Mouse (Mus musculus): ENCODE measurements at regions not wholly inside any gene's neighbourhood (a gene's known extent, or its start where the extent isn't known, plus 50 kb on each side); places are given as distances from the start of the nearest gene placed in this dataset.
"Not testable (repeated sequence)": the region's sequence is repeated elsewhere in the genome, so short reads cannot be mapped to it uniquely, and the experiment has no call there.

DNA sequence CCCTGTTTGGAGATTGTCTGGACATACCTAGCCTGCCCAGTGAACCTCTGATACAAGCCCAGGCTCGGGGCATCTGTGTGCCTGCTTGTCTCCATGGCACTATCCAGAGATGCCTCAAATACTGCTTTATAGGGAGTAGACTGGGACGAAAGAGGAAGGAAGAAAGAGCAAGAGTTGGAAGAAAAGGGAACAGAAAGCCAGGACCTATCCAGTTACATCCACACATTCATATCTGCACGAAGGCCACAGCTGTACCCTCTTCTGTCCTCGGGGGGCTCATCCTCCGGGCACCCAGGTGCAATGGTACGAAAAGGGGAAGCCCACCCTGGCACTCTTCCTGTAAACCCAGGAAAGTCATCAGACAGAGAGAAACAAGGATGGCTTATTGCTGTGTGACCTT, 129.3 kb downstream of the Sall1 start:
- intact Hi-C loops (cut with DNase I), result no loop called here
- no peak for DNase-seq

DNA sequence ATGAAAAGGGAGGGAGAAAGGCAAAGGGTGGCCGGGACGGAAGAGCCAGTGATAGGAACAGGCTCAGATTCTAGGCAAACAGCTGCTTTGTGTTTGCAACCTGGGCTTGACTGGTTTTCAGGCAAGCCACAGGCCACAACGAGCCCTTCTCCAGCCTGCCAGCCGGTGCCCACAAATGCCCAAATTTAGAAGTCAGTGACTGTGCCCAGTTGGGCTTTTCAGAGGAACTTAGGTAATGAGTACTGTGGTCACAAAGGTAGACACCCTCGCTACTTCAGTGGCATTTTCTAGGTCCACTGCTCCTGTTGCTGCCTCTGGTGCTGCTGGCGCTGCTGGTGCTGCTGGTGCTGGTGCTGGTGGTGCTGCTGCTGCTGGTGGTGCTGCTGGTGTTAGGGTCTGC, 129.8 kb downstream of the Sall1 start:
- no peak for DNase-seq
- intact Hi-C loops (cut with DNase I), result no loop called here

DNA sequence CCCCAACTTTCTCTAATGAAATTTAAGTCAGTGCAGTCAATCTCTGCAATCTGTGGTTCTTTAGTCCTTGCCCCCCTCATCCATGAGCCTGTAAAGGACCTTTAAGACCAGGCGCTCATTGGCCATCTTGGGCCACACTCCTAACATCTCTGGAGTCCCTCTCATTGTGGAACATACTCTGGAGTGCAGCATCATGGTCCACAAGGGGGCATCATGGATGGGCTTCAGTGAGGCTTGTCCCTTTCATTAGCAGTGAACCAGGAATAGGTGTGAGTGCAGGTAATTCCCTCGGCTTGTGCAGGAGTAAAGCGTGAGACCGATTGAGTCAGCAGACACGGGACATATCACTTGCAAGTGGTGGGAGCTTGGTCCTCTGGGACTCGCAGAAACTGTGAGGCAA, 137.7 kb downstream of the Sall1 start:
- intact Hi-C loops (cut with DNase I), result no loop called here
- no peak for DNase-seq

DNA sequence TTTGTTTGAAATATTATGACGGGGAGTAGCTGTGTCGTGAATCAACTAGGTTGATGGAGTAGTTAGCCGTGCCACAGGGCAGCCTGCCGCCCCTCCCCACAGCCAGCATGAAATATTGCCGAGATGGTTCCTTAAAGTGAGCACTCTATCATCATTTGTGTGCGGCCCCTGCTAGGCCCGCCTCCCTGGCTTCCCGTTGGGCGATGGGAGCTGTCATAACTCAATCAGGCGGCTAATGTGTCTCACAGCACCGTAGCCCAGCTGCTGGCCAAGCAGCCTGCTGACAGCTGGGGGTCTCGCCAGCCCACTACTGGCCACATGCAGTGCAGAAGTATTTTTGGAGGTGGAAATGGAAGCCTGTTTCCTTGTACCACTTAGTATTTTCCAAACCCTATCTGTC, 140.9 kb downstream of the Sall1 start:
- intact Hi-C loops (cut with DNase I), result no loop called here
- no peak for DNase-seq

DNA sequence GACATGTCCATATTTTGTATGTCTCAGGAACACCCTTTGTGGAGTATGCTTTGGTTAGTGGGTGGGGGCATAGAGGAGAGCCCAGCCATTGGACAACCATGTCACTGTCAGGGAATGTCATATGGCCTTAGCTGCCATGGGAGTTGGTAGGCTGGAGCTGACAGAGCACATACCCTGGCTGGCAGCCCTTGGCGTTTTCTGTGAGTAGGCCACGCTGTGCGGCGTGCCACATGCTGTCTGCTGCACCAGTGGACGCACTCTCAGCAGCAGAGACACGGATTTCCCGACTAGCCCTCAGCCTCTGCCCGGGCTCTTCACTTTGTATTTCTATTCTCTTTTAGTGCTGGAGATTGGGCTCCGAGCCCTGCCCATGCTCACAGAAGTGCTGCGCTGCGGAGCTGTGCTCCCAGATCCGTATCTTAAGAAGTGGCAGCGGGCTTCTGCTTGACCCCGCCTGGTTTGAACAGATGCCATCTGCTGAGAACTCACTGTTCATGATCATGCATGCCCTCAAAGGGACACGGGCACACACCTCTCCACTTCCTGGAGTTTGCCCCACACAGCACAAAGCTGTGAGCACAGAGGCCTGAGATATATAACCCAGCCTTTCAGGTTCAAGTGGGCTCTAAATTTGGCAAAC, 160.1 kb downstream of the Sall1 start:
- DNase-seq, result no peak
- intact Hi-C loops (cut with DNase I), result no loop called here

DNA sequence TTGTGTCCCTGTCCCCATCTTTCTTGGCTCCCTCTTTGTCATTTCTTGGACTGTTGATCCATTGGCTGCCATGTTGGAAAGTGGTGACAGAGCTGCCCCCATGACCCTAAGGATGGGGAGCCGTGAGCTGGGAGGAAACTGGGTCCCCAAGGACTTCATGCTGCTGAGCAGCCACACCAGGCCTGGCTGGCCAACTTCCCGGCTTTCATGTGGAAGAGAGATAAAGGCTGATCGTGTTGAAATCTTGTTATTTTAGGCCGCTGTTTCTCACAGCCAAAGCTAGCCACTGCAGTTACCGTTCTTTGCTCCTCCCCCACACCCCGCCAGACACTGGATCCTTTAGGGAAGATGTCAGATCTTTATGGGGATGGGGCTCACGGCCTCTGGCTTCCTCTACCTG, 164.1 kb downstream of the Sall1 start:
- DNase-seq, result peak; percentile 53 to 58

DNA sequence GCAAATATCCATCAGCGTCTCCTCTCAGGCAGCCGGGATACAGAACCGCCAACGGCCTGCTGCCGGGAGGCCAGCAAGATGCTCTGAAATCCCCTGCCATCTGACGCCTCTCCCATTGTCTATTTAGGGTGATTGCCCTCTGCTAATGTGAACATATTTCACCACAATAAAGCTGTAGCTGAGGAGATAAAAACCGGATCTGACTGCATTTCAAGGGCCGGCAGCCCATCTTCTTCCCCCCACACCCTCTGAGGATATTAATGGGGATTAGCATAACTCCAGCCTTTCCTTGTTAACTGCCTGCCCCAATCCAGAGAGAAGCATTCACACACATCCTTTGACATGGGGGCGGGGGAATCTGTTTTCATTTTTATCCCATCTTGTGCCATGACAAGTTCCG, 166.0 kb downstream of the Sall1 start:
- no peak for DNase-seq
- intact Hi-C loops (cut with DNase I), result no loop called here

More for the DNA sequence above, 164.1 kb downstream of the Sall1 start:
- intact Hi-C loops (cut with DNase I), result no loop called here

DNA sequence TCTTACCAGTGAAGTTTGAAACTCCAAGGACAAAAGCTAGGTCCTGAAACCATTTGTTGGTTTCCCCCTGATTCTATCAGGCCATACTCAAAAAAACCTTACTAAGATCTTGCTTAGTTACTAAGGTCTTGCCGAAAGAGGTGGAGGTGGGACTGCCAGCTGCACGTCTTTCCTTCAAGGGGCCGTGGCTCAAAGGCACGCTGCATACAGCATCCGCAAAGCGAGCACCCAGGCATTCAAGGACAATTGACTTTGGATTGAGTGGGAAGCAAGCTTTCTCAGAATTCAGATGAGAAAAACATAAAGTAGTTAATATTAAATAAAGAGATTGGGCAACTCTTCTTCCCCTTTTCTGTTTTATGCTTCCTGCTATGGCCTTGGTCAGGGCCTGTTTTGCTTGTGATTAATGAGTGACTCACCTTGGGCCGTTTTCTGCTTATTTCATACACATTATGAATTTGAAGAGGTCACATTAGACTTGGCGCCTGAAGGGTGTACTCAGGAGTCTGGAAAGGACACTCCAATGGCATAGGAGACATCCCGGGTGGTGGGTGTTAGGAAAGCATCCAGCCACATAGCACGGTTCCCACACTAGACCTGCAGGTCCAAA, 166.1 kb downstream of the Cyld start:
- no peak for DNase-seq
- intact Hi-C loops (cut with DNase I), result no loop called here

DNA sequence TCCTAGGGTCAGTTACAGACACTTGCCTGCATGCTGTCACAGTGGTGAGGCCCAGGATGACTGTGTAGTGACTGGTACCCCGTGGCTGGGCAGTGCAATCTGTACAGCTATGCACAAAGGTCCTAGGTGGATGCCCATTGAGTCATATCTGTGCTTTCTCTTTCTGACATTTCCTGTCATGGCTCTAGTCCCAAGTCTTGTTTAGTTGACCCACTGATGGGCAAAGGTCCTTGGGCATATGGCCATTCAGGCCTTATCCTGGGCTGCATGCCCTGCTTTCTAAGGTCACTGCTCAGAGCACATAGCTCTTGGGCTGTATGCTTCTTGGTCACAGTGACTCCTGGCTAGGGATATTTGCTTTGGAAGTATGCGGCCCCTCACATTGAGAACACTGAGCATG, 160.4 kb downstream of the Cyld start:
- no peak for DNase-seq
- intact Hi-C loops (cut with DNase I), result no loop called here

DNA sequence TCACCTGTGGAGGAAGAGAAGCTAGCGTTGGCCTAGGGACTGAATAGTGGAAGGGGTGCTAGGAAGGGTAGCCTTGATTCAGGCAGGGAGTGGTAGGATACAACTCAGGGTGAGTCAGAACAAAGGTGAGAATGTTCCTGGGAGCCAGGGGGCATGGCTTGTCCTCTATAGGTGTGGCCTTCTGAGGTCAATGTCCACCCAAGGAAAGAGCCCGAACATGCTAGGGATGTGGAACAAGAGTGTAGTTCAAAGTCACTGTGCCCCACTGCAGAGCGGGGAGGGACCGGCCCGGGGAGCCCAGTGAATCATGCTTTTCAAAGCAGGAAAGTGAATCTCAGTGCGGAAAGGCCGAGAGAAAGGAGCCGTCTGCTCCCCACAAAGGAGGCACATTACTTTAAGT, 156.4 kb downstream of the Cyld start:
- no peak for DNase-seq
- intact Hi-C loops (cut with DNase I), result no loop called here

DNA sequence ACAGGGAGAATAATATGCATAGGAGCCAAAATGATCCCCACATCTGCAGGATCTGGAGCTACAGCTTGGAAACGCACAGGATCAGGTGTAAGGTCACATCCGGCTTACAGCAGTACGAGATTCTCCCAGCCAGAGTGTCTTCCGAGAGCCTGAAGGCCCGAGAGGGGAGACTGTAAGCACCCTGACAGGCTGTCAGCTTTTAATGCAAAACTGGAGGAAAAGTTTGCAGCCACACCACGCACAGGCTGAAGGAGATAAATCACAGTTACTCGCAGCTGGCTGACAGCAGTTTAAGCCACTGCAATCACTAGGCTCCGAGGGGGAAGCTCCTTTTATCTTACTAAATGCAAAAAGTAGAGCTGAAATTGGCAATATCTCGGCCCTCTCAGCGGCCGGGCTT, 149.1 kb downstream of the Cyld start:
- intact Hi-C loops (cut with DNase I), result no loop called here
- no peak for DNase-seq

DNA sequence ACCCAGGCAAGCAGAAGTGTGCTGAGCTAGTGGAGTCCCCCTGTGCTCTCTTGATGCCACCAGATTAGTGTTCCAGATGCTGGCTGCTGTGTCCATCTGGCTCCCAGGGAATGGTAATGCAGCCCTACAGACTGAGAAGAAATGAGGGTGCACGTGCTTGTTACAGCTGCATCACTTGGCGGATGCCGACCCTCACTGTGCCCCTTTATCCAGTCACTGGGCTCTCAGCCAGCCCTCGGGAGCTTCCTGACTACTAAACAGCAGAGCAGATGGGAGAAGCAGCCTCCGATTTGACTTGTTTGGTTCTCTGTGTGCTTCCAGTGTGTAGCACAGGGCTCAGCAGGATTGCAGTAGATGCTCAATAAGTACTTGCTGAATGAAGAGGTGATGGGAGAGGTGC, 147.5 kb downstream of the Cyld start:
- intact Hi-C loops (cut with DNase I), result no loop called here
- no peak for DNase-seq

DNA sequence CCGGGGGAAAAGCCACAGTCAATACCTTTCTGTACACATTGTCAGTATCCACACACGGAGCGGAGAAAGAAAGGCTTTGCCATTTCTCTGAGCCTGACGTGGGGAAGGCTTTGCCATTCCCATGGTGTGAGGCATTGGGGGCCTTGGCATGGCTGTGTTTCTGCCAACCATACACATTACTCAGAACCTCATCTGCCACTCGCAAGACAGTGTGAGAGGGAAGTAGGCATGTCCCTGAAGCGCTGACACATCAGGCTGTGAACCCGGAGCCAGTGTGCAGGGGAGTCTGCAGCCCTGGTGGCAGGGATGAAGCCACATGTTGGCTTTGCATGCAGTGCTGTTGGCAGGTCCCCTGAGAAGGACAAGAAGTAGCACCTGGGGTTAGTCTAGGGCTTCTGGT, 145.6 kb downstream of the Cyld start:
- intact Hi-C loops (cut with DNase I), result no loop called here
- no peak for DNase-seq

DNA sequence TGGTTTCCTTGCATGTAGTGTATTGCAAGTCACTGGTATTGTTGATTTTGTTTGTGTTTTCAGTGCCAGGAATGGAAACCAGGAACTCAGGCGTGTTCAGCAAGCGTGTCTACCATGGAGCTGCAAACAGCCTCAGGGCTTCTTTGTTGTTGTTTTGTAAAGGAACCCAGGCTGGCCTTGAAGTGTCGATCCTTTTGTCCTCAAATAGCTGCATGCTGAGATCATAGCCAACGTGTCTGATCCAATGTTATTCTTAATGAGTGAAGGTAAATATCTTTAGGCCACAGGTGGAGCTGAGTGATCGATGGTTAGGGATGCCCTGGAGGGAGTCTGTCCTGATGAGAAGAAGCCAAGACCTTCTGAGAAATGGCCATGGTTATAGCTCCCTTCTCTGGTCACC, 143.3 kb downstream of the Cyld start:
- no peak for DNase-seq
- intact Hi-C loops (cut with DNase I), result no loop called here

DNA sequence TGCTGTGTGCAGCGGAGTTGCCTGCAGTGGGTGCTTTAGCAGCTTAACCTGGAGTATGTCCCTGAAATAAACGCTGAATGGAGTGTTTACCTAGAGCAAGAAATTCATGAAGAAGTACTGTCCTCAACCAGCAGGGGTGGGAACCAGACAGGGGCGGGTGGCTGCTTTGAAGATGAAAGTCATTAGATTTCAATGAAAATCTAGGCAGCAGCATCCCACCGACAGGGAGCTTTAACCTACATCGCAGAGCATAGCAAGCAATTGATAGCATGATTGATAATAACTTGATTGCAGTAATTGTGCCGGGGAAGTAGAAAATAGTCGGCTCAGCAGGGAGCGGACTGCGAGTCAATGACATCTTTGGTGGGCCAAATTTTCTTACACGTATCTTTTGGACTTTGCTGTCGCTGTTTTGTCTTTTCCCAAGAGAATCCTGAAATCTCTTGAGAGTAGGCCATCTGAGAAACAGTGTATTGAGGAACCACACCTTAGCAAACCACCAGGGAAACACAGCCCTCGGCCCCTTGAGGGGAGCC, 139.0 kb downstream of the Cyld start:
- intact Hi-C loops (cut with DNase I), result no loop called here
- no peak for DNase-seq

DNA sequence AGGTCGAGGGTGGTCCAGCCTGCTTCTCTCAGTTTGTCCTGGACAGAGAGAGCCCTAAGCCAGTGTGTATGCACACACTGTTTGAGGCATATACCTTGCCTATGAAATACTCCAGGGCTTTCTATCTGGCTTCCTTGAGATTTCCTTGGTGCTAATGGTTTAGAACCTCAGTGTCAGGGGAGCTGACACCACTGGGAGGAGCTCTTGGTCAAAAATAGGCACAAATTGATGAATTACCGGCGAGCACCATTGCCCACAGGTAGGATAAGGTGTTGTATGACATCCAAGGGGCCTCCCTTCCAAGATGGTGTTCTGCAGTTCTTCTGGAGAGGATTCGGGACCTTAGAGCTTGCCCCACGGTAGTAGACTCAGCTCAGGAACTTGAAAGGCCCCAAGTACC, 129.0 kb downstream of the Cyld start:
- no peak for DNase-seq
- intact Hi-C loops (cut with DNase I), result no loop called here

DNA sequence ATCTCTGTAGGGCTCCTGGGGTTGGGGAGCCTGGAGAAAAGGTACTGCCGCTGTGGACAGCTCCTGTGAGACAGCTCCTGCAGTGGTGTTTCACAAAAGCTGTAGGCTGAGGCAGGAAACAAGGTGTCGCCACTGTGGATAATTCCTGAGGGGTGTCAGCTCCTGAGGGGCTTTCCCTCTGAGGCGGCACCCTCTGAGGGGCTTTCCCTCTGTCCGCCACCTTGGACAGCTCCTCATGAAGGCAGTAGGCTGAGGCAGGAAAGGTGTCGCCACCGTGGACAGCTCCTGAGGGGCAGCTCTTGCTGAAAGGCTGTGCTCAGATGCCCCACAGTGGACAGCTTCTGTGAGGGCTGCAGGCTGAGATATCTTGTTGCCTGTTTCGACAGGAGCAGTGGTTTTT, 127.1 kb downstream of the Cyld start:
- intact Hi-C loops (cut with DNase I), result no loop called here
- DNase-seq, result no peak

DNA sequence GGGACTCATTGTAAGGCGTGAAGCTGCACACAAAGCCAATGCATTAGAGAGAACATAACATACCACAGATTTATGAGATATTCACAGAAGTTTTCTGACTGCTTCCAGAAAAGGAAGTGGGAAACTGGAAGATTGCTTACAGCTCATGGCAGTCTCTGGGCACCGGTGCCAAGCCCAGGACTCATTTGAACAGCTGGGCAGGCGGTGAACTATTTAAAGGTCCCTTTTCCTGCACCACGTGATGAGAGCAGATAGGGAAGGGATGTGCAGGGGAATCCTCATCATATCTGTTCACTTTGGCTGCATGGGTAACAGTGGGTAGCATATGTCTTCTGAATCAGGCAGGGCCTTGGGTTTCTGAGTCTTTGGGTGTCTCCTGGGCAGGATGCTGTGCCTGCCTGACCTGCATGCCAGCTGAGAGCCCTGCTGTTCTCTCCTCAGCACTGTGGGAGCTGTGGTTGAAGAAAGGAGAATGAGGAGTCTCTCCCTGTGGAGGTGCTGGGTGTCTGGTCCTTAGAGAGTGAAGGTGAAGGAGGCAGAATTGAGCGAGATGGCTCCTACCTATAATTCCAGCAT, 123.5 kb downstream of the Cyld start:
- no peak for DNase-seq
- intact Hi-C loops (cut with DNase I), result no loop called here

DNA sequence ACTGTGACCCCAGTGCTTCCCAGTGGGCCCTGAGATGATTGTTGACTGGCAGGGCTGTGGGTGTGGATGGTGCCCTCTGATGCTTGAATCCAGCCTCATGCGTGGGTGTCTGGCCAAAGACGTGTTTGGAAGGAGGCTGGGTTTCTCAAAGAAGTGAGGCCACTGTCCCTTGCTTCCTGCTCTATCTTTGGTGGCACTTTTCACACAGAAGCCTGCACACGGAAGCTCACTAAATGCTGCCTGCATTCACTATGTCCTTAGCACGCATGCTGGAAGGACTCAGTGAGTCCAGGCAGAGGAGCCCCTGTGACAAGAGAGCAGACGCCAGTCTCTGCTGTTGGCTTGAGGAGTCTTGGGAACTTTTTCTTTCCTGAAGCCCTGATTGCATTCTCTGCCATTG, 119.6 kb downstream of the Cyld start:
- DNase-seq, result no peak
- intact Hi-C loops (cut with DNase I), result no loop called here

DNA sequence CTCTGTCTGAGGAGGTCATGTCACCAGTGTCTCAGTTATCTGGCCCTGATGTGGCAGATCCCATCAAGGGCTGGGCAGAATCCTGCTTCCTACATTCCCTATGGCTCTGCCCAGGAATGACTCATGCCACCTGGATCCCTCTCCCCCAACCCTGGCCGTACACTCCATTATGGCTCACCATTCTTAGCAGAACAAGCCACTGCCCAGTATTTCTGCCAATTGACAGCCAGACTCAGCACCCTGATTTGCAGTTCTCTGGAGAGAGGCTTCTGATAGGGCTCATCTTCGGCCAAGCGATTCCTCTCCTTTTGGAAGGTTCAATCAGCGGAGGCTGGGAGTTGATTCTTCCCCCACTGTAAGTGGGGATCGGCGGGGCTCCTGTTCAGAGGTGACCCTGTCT, 117.4 kb downstream of the Cyld start:
- intact Hi-C loops (cut with DNase I), result no loop called here

DNA sequence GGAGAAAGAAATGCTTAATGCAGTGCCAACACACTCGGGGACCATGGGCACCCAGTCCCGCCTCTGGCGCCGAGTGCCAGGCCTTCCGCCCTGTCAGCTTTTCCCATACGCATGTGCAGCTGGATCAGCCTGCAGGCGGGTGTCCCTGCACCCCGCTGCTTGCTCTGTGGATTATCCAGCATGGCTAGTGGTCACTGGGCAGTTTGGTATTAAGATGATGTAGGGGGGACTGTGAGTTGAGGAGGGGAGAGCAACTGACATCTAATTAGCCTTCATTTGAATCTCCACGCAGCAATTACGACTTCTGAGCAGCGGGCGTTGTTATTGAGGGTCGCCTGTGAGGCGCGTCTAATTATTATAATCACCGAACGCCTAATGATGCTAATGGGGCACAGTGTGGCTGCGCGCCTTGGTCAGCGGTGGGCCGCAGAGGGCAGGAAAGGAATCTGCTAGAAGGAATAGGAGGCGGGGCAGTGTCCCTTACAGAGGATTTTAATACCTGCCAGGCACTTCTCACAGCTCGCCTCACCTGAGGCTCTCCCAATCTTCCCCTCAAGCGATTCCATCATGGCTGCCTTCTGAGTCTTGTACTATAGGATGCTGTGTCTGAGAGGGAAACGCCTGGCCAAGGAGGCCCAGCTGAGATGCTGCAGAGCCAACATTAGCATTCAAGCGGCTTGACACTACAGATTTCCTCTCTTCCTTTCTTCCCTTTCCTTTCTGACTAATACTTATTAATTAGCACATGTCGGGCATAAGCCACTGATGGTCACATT, 116.3 kb downstream of the Cyld start:
- intact Hi-C loops (cut with DNase I), result no loop called here
- no peak for DNase-seq

More for the DNA sequence above, 117.4 kb downstream of the Cyld start:
- no peak for DNase-seq

DNA sequence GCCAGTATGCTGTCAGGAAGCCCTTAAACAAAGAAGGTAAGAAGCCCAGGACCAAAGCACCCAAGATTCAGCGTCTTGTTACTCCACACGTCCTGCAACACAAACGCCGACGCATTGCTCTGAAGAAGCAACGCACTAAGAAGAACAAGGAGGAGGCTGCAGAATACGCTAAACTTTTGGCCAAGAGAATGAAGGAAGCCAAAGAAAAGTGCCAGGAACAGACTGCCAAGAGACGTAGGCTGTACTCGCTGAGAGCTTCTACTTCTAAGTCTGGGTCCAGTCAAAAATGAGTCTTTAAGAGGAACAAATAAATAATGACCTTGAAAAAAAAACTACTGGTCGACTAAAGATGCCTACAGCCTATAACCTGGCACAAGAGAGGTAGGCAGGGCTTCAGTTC, 110.0 kb downstream of the Cyld start:
- DNase-seq; intact Hi-C loops (cut with DNase I): not testable (repeated sequence)

Data from heart, postnatal 36 days (tissue).